Mouse (Mus musculus) hematopoietic stem cell, adult 5-6 weeks (primary cell): ENCODE results near the gene Secisbp2. TPM values are rescaled to one million over a fixed set of nuclear protein-coding genes. Genes with fewer than 3 reads are reported as not detected.

Source experiments
- ATAC-seq, 2 experiments: fragments of 125-278 bp in 1 of 2; replicated peaks in 1 of 2; 2 replicates each; pipeline ENCODE4 v1.8.0; 2016 to 2017; ENCODE audit warnings: inconsistent platforms in 2 of 2, mild to moderate bottlenecking in 2 of 2, moderate number of reproducible peaks in 2 of 2, low read depth in 1 of 2, moderate TSS enrichment in 1 of 2; ENCODE audit not compliant: low FRiP score in 2 of 2, poor library complexity in 2 of 2, severe bottlenecking in 2 of 2, insufficient read depth in 1 of 2, low TSS enrichment in 1 of 2
- total RNA-seq: library from RNA; stranded (forward); fragments of 172-1452, 232-1000 nt; gene quantifications from 2 replicates; pipeline ENCODE4 v1.2.3, GENCODE M21; 2017

The Secisbp2 gene
- total RNA-seq, 1 experiment from 2014 or later = 29.4 TPM

- peak in 1 of 2 experiments; percentile 44; a peak in 1 of 4 replicates for ATAC-seq
Measured at GRCm38 (mm10) chr13:51710738-51711137, 59.2 kb downstream of the Secisbp2 start.

- no peak for ATAC-seq
Measured at GRCm38 (mm10) chr13:51712022-51712421, 60.5 kb downstream of the Secisbp2 start.

GRCm38 (mm10) chr13:51716350-51717263, 65.1 kb downstream of the Secisbp2 start:
- ATAC-seq = no peak

- no peak for ATAC-seq
Measured at GRCm38 (mm10) chr13:51719256-51719655, 67.8 kb downstream of the Secisbp2 start.

GRCm38 (mm10) chr13:51720556-51720955, 69.1 kb downstream of the Secisbp2 start:
- no peak for ATAC-seq

GRCm38 (mm10) chr13:51723114-51723513, 71.6 kb downstream of the Secisbp2 start:
- no peak for ATAC-seq

GRCm38 (mm10) chr13:51724566-51724965, 73.1 kb downstream of the Secisbp2 start:
- no peak for ATAC-seq

- no peak for ATAC-seq
Measured at GRCm38 (mm10) chr13:51725446-51725845, 73.9 kb downstream of the Secisbp2 start.

- 0 out of 4 replicates have a peak, but pooled peaks of 1 of the 2 experiments have one; percentile 28 for ATAC-seq
Measured at GRCm38 (mm10) chr13:51725926-51726574, 74.6 kb downstream of the Secisbp2 start.

GRCm38 (mm10) chr13:51727364-51727763, 75.9 kb downstream of the Secisbp2 start:
- ATAC-seq = no peak

- ATAC-seq = no peak
Measured at GRCm38 (mm10) chr13:51729887-51730361, 78.4 kb downstream of the Secisbp2 start.

- ATAC-seq = no peak
Measured at GRCm38 (mm10) chr13:51731474-51731873, 80.0 kb downstream of the Secisbp2 start.

GRCm38 (mm10) chr13:51732097-51732664, 80.7 kb downstream of the Secisbp2 start:
- ATAC-seq = no peak

Other genes starting within 250 kb of the Secisbp2 start
- 2.8 and 2.9 TPM in 2 replicates for gene S1pr3, start 243.1 kb upstream of the Secisbp2 start, total RNA-seq
- gene Shc3, start 82.3 kb upstream of the Secisbp2 start, total RNA-seq = not detected in 2 replicates
- 102 and 128 TPM in 2 replicates for gene Cks2, start 6.5 kb upstream of the Secisbp2 start, total RNA-seq
- gene Sema4d, start 142.1 kb downstream of the Secisbp2 start, total RNA-seq = 16.9 and 26.5 TPM in 2 replicates
- gene Gadd45g, start 195.0 kb downstream of the Secisbp2 start, total RNA-seq = 5.4 and 11.3 TPM in 2 replicates